In the genomic region with DNA sequence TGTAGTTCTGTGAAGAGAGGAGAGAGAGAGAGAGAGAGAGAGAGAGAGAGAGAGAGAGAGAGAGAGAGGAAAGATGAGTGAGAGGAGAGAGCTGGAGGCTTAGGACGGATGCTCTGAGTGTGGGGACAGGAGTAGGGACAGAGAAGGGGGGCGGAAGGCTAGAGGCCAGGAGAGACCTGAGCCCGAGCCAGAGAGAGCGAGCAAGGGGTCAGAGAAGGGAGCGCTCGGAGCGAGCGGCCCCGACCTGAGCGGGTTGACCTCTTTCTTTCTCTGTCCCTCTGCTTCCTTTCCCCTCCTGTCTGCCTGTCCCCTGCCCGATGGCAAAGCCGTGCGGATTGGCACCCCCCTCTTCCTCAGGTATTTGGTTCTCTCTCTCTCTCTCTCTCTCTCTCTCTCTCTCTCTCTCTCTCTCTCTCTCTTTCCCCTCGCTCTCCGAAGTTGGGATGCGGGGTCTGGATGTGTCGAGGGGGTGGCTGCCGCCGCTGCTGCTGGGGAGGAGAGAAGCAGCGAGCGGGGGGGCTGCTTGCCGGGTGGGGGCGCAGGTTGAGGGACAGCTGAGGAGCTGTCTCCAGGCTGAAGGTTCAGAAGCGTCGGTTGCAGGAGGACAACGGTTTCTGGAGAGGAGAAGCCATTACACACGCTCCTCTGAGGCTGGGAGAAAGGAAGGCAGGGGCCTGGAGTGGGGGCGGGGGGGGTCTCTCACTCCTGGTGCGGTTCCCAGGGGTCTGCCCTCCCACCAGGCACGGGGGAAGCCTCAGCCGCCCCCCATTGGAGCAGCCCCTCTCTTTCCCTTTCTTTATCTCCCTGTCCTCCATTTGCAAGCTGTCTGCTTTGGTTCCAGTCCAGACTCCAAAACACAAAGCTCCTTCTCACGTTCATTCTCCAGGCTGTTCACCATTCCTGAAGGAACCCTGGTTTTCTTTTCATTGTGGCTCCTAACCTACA, we compare ENCODE assay signal across 8 mouse cellular contexts. TPM values are rescaled to one million over a fixed set of nuclear protein-coding genes. Genes with fewer than 3 reads are reported as not detected.
DNase-seq lines count a peak whose midpoint lies in the region; ATAC-seq and TF ChIP-seq lines count a peak whose summit lies in the region.

No protein-coding gene starts in this region.

- no peaks in the 10 kb centered on the region for H3K36me3 ChIP-seq in forebrain, embryonic 12.5 days (replicated peaks)
- no peaks in the 10 kb centered on the region for H3K36me3 ChIP-seq in hindbrain, embryonic 15.5 days
- H3K36me3 ChIP-seq in limb, embryonic 13.5 days: no peaks in the 10 kb centered on the region
- H3K36me3 ChIP-seq in neural tube, embryonic 13.5 days: no peaks in the 10 kb centered on the region

- H3K27me3 ChIP-seq in forebrain, embryonic 12.5 days: no peaks in the 10 kb centered on the region
- H3K27me3 ChIP-seq in hindbrain, embryonic 15.5 days: no peaks in the 10 kb centered on the region
- H3K27me3 ChIP-seq in limb, embryonic 13.5 days: no peaks in the 10 kb centered on the region
- no peaks in the 10 kb centered on the region for H3K27me3 ChIP-seq in neural tube, embryonic 13.5 days

- peaks cover 6% of the 10 kb centered on the region for H3K4me1 ChIP-seq in lung, adult 2 months (ENCODE audit: control insufficient read depth, insufficient read depth, low read length)
- H3K4me1 ChIP-seq in bone marrow macrophage, adult 2 months (ENCODE audit: control insufficient read depth, insufficient read depth, low read length): peaks cover 11% of the 10 kb centered on the region
- H3K4me1 ChIP-seq in forebrain, embryonic 12.5 days: peaks cover 40% of the 10 kb centered on the region
- H3K4me1 ChIP-seq in hindbrain, embryonic 15.5 days (replicated peaks): peaks cover 44% of the 10 kb centered on the region
- peaks cover 34% of the 10 kb centered on the region for H3K4me1 ChIP-seq in limb, embryonic 13.5 days
- H3K4me1 ChIP-seq in neural tube, embryonic 13.5 days (replicated peaks): peaks cover 44% of the 10 kb centered on the region

- under 1% methylated on average over 30 of the region's 32 CpGs for WGBS in lung, adult 2 months
- under 1% methylated on average over 29 of the region's 32 CpGs for WGBS in forebrain, embryonic 12.5 days
- WGBS in hindbrain, embryonic 15.5 days: under 1% methylated on average over 27 of the region's 32 CpGs
- WGBS in limb, embryonic 13.5 days: 0% methylated on average over 28 of the region's 32 CpGs
- under 1% methylated on average over 14 of the region's 32 CpGs for WGBS in neural tube, embryonic 13.5 days

- peak overlapping the region; percentile 86 for H3K9ac ChIP-seq in forebrain, embryonic 12.5 days
- peak overlapping the region; percentile 96 for H3K9ac ChIP-seq in hindbrain, embryonic 15.5 days
- H3K9ac ChIP-seq in limb, embryonic 13.5 days: peak overlapping the region; percentile 94
- peak overlapping the region; percentile 99 for H3K9ac ChIP-seq in neural tube, embryonic 13.5 days

- no peak for TF ChIP-seq POLR2A in lung, adult 2 months (IDR thresholded peaks at IDR 0.05; ENCODE audit: borderline replicate concordance, extremely low read depth, low read depth, low read length)
- no peak for TF ChIP-seq POLR2A in bone marrow macrophage, adult 2 months (IDR thresholded peaks at IDR 0.05; ENCODE audit: borderline replicate concordance, low read depth, low read length)

- peak overlapping the region; percentile 78 for H3K4me2 ChIP-seq in forebrain, embryonic 12.5 days
- H3K4me2 ChIP-seq in hindbrain, embryonic 15.5 days: peak overlapping the region; percentile 93
- peak overlapping the region; percentile 89 for H3K4me2 ChIP-seq in limb, embryonic 13.5 days (replicated peaks)
- H3K4me2 ChIP-seq in neural tube, embryonic 13.5 days: peak overlapping the region; percentile 90

- H3K27ac ChIP-seq in bone marrow macrophage, adult 2 months (ENCODE audit: insufficient read depth, low read depth, low read length): no peak overlapping the region
- H3K27ac ChIP-seq in forebrain, embryonic 12.5 days: peak overlapping the region; percentile 99
- peak overlapping the region; percentile 97 for H3K27ac ChIP-seq in hindbrain, embryonic 15.5 days (replicated peaks)
- peak overlapping the region; percentile 97 for H3K27ac ChIP-seq in limb, embryonic 13.5 days
- peak overlapping the region; percentile 100 for H3K27ac ChIP-seq in neural tube, embryonic 13.5 days (replicated peaks)

- ATAC-seq in forebrain, embryonic 12.5 days (ENCODE audit: low FRiP score): peak; percentile 32
- ATAC-seq in hindbrain, embryonic 15.5 days (ENCODE audit: low FRiP score, low read depth): peak; percentile 49; the same call in 1 of the 2 replicates
- peak; percentile 30; the same call in 1 of the 2 replicates for ATAC-seq in limb, embryonic 13.5 days (ENCODE audit: low FRiP score, low read depth)
- peak; percentile 48 for ATAC-seq in neural tube, embryonic 13.5 days (ENCODE audit: low read depth)

- H3K9me3 ChIP-seq in forebrain, embryonic 12.5 days: no peaks in the 10 kb centered on the region
- no peaks in the 10 kb centered on the region for H3K9me3 ChIP-seq in hindbrain, embryonic 15.5 days
- H3K9me3 ChIP-seq in limb, embryonic 13.5 days: no peaks in the 10 kb centered on the region
- H3K9me3 ChIP-seq in neural tube, embryonic 13.5 days: no peaks in the 10 kb centered on the region

- TF ChIP-seq CTCF in lung, adult 2 months (IDR thresholded peaks at IDR 0.05; ENCODE audit: insufficient read depth, low read length): no peak
- TF ChIP-seq CTCF in bone marrow macrophage, adult 2 months (IDR thresholded peaks at IDR 0.05; ENCODE audit: low read depth, low read length): no peak

- no peak for DNase-seq in lung, adult 2 months
- no peak for DNase-seq in lung, postnatal 14 days
- no peak for DNase-seq in thymus, postnatal 4 days

- H3K4me3 ChIP-seq in lung, adult 2 months (replicated peaks; ENCODE audit: extremely low read depth, low read depth, low read length): peak overlapping the region; percentile 73
- H3K4me3 ChIP-seq in bone marrow macrophage, adult 2 months (ENCODE audit: insufficient read depth, low read length): peak overlapping the region; percentile 89
- peak overlapping the region; percentile 79 for H3K4me3 ChIP-seq in forebrain, embryonic 12.5 days (replicated peaks)
- peak overlapping the region; percentile 90 for H3K4me3 ChIP-seq in hindbrain, embryonic 15.5 days
- peak overlapping the region; percentile 80 for H3K4me3 ChIP-seq in limb, embryonic 13.5 days
- peak overlapping the region; percentile 88 for H3K4me3 ChIP-seq in neural tube, embryonic 13.5 days

RNA-seq across cellular contexts. Expression of a gene that starts 4.0 kb away (rescaled TPM):
- polyA plus RNA-seq in lung, adult 2 months (2012; rRNA removed): 8.4 and 10.2 TPM in 2 replicates
- polyA plus RNA-seq in bone marrow macrophage, adult 2 months (2012; ENCODE audit: insufficient read depth, insufficient read length, missing spikeins): 0.07 and 0.12 TPM in 2 replicates
- polyA plus RNA-seq in forebrain, embryonic 12.5 days (2016; fragmentation: Nextera tagmentation; extraction: Ambion mirVana): 21.2 and 21.6 TPM in 2 replicates
- 9.6 and 10.7 TPM in 2 replicates for polyA plus RNA-seq in hindbrain, embryonic 15.5 days (2015; fragmentation: Nextera tagmentation; extraction: Ambion mirVana)
- polyA plus RNA-seq in limb, embryonic 13.5 days (2015; fragmentation: Nextera tagmentation; extraction: Ambion mirVana): 6.8 and 7.2 TPM in 2 replicates
- polyA plus RNA-seq in neural tube, embryonic 13.5 days (2015; fragmentation: Nextera tagmentation; extraction: Ambion mirVana): 15.3 and 18.2 TPM in 2 replicates
